Mouse (Mus musculus) kidney, postnatal 0 days (tissue): ENCODE data around the gene Nab2. TPM values are rescaled to one million over a fixed set of nuclear protein-coding genes. Genes with fewer than 3 reads are reported as not detected.
A peak's percentile ranks its signal among the peaks of the same experiment; 100 is the strongest.

ENCODE experiments used
- ATAC-seq: fragments of 200-750 bp; cut with Nextera tagmentation; replicated peaks from 2 replicates; pipeline ENCODE4 v1.8.0; 2017; ENCODE audit warnings: low read depth, moderate number of reproducible peaks, moderate TSS enrichment, moderate library complexity; ENCODE audit not compliant: low FRiP score
- DNase-seq: peaks from one replicate; pipeline ENCODE4 v3.0.0-alpha.2; 2016; ENCODE audit warnings: low spot score
- H3K27ac ChIP-seq: fragments of 300-500 bp; sonication (generic); 2 replicates; pipeline ENCODE4 v1.5.1; 2014; ENCODE audit warnings: mild to moderate bottlenecking
- H3K27me3 ChIP-seq: fragments of 300-500 bp; sonication (generic); 2 replicates; pipeline ENCODE4 v1.6.1; 2014; ENCODE audit warnings: low read length, mixed read lengths; ENCODE audit not compliant: insufficient read depth
- H3K36me3 ChIP-seq: fragments of 300-500 bp; sonication (generic); 2 replicates; pipeline ENCODE4 v1.6.1; 2014; ENCODE audit warnings: low read length, mixed read lengths; ENCODE audit not compliant: insufficient read depth
- H3K4me1 ChIP-seq: fragments of 300-500 bp; sonication (generic); replicated peaks from 2 replicates; pipeline ENCODE4 v1.6.1; 2014; ENCODE audit warnings: antibody characterized with exemption, low read length, mixed read lengths; ENCODE audit not compliant: insufficient read depth
- H3K4me2 ChIP-seq: fragments of 300-500 bp; sonication (generic); 2 replicates; pipeline ENCODE4 v1.6.1; 2014; ENCODE audit warnings: mild to moderate bottlenecking, low read length, moderate library complexity, mixed read lengths
- H3K4me3 ChIP-seq: fragments of 300-500 bp; sonication (generic); replicated peaks from 2 replicates; pipeline ENCODE4 v1.5.1; 2014; ENCODE audit warnings: low read depth, low read length
- H3K9ac ChIP-seq: fragments of 300-500 bp; sonication (generic); 2 replicates; pipeline ENCODE4 v1.6.1; 2014; ENCODE audit warnings: low read depth, low read length
- H3K9me3 ChIP-seq: fragments of 300-500 bp; sonication (generic); replicated peaks from 2 replicates; pipeline ENCODE4 v1.6.1; 2016; ENCODE audit warnings: low read length, inconsistent platforms, mixed read lengths
- CTCF ChIP-seq: IDR thresholded peaks from 2 replicates; pipeline ENCODE4 v1.5.1; 2016; ENCODE audit warnings: antibody characterized with exemption, low read depth, mild to moderate bottlenecking, moderate library complexity
- WGBS: fragments of 180-500 bp; shearing (Covaris S2); extraction: QIAGEN DNeasy Blood & Tissue Kit; methylation state at CpG from one replicate; pipeline ENCODE4 v1.1.7; 2014; 5-methylcytosine and 5-hydroxymethylcytosine counted together
- polyA plus RNA-seq: library from polyadenylated mRNA; unstranded; fragments of >200 nt; fragmentation: Nextera tagmentation; extraction: Ambion mirVana; gene quantifications from 2 replicates; pipeline ENCODE4 v1.2.1, GENCODE M21; 2015

Nab2 gene
- polyA plus RNA-seq, 1 experiment from 2014 or later = 24.3 TPM

GRCm38 (mm10) chr10:127618173-127618572, 50.2 kb downstream of the Nab2 start:
- no peak for TF ChIP-seq CTCF
- Histone ChIP-seq H3K4me2 (peak overlapping the region; percentile 95), H3K4me3 (no peak overlapping the region), H3K27me3 (no peaks in the 10 kb centered on the region), H3K36me3 (no peaks in the 10 kb centered on the region), H3K9me3 (no peaks in the 10 kb centered on the region), H3K27ac (no peak overlapping the region; the same call in 1 of the 2 replicates), H3K4me1 (peaks cover 25% of the 10 kb centered on the region), H3K9ac (no peak overlapping the region)
- 29% methylated on average over 6 of the region's 6 CpGs for WGBS
- ATAC-seq (no peak), DNase-seq (no peak)

GRCm38 (mm10) chr10:127617294-127617693, 51.1 kb downstream of the Nab2 start:
- Histone ChIP-seq H3K4me3 (no peak overlapping the region), H3K9me3 (no peaks in the 10 kb centered on the region), H3K4me1 (peaks cover 25% of the 10 kb centered on the region), H3K4me2 (0 out of 2 replicates have a peak overlapping the region, but pooled peaks have one; percentile 8), H3K36me3 (0 out of 2 replicates have a peak, but pooled peaks cover 2% of the 10 kb centered on the region), H3K9ac (no peak overlapping the region), H3K27ac (0 out of 2 replicates have a peak overlapping the region, but pooled peaks have one; percentile 8), H3K27me3 (no peaks in the 10 kb centered on the region)
- ATAC-seq = no peak
- 60% methylated on average over 4 of the region's 4 CpGs for WGBS
- TF ChIP-seq CTCF = no peak
- DNase-seq = no peak

- H3K4me3 ChIP-seq = no peak overlapping the region
- H3K9ac ChIP-seq = no peak overlapping the region
- peaks cover 11% of the 10 kb centered on the region; the same call in 1 of the 2 replicates for H3K36me3 ChIP-seq
- H3K9me3 ChIP-seq = no peaks in the 10 kb centered on the region
- WGBS = 47% methylated on average over 7 of the region's 7 CpGs
- peak; percentile 83 for DNase-seq
- no peak for ATAC-seq
- H3K27me3 ChIP-seq = no peaks in the 10 kb centered on the region
- H3K27ac ChIP-seq = peak overlapping the region; percentile 79
- H3K4me1 ChIP-seq = peaks cover 25% of the 10 kb centered on the region
- TF ChIP-seq CTCF = no peak
- H3K4me2 ChIP-seq = no peak overlapping the region
Measured at GRCm38 (mm10) chr10:127616261-127616679, 52.1 kb downstream of the Nab2 start.

GRCm38 (mm10) chr10:127615591-127615990, 52.8 kb downstream of the Nab2 start:
- 67% methylated on average over 3 of the region's 3 CpGs for WGBS
- peaks cover 25% of the 10 kb centered on the region for H3K4me1 ChIP-seq
- no peak for ATAC-seq

GRCm38 (mm10) chr10:127615034-127615374, 53.4 kb downstream of the Nab2 start:
- DNase-seq (no peak), ATAC-seq (no peak)
- Histone ChIP-seq H3K9ac (no peak overlapping the region), H3K36me3 (peaks cover 12% of the 10 kb centered on the region; the same call in 1 of the 2 replicates), H3K27me3 (no peaks in the 10 kb centered on the region), H3K27ac (peak overlapping the region; percentile 79), H3K4me2 (no peak overlapping the region), H3K4me3 (no peak overlapping the region), H3K4me1 (peaks cover 25% of the 10 kb centered on the region), H3K9me3 (no peaks in the 10 kb centered on the region)
- 29% methylated on average over 2 of the region's 2 CpGs for WGBS
- TF ChIP-seq CTCF = no peak

More at GRCm38 (mm10) chr10:127615591-127615990, 52.8 kb downstream of the Nab2 start:
- H3K4me2 ChIP-seq = no peak overlapping the region
- no peak overlapping the region for H3K4me3 ChIP-seq
- 0 out of 2 replicates have a peak overlapping the region, but pooled peaks have one; percentile 19 for H3K9ac ChIP-seq
- H3K36me3 ChIP-seq = peaks cover 12% of the 10 kb centered on the region; the same call in 1 of the 2 replicates
- no peak for TF ChIP-seq CTCF
- H3K9me3 ChIP-seq = no peaks in the 10 kb centered on the region
- H3K27ac ChIP-seq = peak overlapping the region; percentile 79
- H3K27me3 ChIP-seq = no peaks in the 10 kb centered on the region
- no peak for DNase-seq

GRCm38 (mm10) chr10:127614236-127615033, 53.9 kb downstream of the Nab2 start:
- no peak overlapping the region for H3K4me2 ChIP-seq
- peak overlapping the region; percentile 79 for H3K27ac ChIP-seq
- no peak for DNase-seq
- H3K4me3 ChIP-seq = no peak overlapping the region
- no peak for TF ChIP-seq CTCF
- no peaks in the 10 kb centered on the region for H3K9me3 ChIP-seq
- 28% methylated on average over 12 of the region's 12 CpGs for WGBS
- no peaks in the 10 kb centered on the region for H3K27me3 ChIP-seq
- H3K4me1 ChIP-seq = peaks cover 25% of the 10 kb centered on the region
- no peak overlapping the region for H3K9ac ChIP-seq
- peaks cover 12% of the 10 kb centered on the region; the same call in 1 of the 2 replicates for H3K36me3 ChIP-seq
- ATAC-seq = 0 out of 2 replicates have a peak, but pooled peaks have one; percentile 27
